Mouse (Mus musculus) urinary bladder, postnatal 36 days (tissue): ENCODE measurements around the gene Gm10322.

Experiments used
- DNase-seq, 2 experiments: peaks; one replicate each; pipeline ENCODE4 v3.0.0; 2022; ENCODE audit warnings: low spot score in 2 of 2, mixed read lengths in 1 of 2

The Gm10322 gene

DNA sequence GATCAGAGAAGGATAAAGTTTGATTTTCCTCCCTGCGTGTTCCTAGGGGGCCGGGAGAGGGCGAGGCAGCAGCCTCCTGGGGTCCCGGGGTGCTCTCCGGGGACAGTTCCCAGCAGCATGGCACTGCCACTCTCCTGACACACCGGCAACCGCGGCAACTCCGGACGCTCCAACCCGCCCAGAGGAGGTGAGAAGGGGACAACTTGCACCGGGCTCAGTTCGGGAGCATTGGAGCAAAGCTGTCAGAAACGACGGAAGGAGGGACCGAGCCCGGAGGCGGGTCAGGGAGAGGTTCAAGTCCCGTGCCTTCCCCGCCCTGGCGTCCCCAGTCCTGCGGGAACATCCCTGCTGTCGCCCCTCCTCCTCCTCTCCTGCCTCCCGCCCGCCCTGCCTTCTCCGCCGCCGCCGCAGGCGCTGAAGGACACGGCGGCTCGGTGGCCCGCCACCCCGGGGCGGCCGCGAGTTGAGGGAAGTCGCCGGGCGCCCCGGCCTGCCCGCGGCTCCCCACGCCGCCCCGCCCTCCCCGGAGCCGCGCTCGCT is at the start of gene Gm10322:
Gene Gm10322 (plus strand): TSS at position 83 of the 540 bp plus-strand sequence.
- DNase-seq = peak; percentile 62 to 75

DNA sequence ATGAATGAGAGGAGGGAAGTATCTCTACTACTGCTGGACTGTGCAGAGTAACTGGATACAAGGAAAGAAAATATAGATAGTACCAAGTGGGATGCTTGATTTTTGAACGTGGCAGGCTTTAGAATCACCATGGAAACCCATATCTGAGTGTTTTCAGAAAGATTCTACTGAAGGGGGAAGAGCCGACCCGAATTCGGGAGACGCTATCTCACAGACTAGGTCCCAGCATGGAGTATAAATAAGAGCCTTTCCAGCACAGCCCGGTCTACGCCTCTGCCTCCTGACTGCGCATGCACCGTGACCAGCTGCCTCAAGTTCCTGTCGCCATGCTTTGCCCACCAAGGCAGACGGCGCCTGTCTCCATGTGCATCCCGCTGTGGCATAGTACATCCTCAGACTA is 48.9 kb upstream of the Gm10322 start:
- DNase-seq = no peak

- DNase-seq = no peak
Measured at GRCm38 (mm10) chr10:59568665-59569480, 47.0 kb upstream of the Gm10322 start.

DNA sequence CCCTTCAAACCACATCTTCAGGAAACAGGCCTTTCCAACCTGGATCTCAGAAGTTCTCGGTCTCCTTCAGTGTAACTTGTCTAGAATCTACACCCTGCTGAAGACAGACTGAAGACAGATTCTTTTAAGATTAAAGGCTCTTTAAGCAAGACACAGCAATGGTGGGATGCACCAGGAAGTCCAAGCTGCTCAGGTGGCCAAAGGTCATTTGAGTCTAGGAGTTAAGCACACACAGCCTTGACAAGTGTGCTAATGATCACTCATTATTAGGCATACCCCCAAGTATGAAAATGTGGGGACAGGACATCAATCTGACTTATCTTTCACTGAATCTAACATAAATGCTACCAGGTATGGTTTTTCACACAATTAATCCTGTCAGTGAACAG is 46.4 kb upstream of the Gm10322 start:
- DNase-seq = no peak

DNA sequence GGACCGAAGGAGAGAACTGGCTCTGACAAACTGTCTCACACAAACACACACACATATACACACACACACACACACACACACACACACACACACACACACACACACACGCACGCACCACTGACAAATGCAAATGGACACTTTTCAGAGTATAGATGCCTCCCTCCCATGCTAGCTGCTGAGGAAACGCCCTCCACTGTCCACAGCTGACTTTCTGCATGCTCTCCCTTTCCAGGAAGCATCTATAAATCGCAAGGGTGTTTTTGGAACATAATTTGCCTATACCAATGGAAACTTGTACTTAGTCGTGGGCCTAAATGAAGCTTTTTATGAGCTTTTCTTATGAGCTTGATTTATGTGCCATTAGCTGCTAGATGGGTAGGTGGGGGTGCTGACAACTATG is 45.5 kb upstream of the Gm10322 start:
- no peak for DNase-seq

DNA sequence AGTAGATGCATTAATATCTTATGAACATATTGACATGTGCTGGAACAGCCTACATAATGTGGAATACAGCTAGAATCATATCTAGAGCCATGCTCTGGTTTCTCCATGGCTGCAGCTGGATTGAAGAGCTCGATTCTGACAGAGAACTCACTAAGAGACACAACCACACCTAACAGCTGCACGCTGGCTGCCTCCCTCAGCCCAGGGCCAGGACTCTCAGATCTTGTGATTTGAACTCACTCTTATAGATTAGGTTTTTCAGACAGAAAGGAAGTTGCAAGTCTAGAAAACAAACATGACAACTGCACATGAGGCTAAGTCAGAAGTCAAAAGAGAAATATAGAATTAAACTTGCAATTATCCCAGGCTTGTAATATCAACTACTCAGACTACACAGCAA is 45.1 kb upstream of the Gm10322 start:
- no peak for DNase-seq

GRCm38 (mm10) chr10:59571273-59571672 is 44.6 kb upstream of the Gm10322 start:
- no peak for DNase-seq

DNA sequence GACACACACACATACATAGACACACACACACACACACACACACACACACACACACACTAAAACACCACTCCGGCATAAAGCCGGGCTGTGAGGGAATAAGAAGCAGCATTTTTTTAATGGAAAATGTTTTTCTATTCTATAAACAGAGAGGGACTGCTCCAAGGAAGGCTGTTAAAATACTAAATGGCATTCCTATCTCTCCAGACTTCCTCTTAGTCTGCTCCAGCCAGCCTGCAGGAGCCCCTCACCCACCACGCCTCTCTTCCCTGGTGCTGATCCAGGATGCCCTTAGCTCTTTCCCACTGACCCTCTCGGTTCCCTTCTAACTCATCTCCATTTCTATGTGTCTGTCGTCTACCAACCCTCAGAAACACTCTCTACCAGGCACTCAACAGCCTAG is 43.9 kb upstream of the Gm10322 start:
- no peak for DNase-seq

DNA sequence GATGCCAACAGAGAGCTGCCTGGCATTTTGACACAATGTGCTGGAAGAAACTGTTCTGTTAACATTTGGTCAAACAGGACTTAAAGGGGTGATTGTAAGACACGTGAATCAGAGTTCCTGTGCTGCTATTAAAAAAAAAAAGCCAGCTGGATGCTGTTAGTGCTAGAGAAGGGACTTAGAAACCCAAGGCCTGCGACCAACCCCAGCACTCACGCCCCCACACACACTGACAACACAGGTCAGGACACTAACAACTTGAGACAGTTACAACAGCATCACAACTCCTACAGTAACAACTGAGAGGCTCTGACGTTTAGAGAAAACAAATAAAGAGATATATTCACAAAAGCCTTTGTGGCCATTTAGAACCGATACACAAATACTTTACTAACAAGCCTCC is 39.6 kb upstream of the Gm10322 start:
- no peak for DNase-seq

DNA sequence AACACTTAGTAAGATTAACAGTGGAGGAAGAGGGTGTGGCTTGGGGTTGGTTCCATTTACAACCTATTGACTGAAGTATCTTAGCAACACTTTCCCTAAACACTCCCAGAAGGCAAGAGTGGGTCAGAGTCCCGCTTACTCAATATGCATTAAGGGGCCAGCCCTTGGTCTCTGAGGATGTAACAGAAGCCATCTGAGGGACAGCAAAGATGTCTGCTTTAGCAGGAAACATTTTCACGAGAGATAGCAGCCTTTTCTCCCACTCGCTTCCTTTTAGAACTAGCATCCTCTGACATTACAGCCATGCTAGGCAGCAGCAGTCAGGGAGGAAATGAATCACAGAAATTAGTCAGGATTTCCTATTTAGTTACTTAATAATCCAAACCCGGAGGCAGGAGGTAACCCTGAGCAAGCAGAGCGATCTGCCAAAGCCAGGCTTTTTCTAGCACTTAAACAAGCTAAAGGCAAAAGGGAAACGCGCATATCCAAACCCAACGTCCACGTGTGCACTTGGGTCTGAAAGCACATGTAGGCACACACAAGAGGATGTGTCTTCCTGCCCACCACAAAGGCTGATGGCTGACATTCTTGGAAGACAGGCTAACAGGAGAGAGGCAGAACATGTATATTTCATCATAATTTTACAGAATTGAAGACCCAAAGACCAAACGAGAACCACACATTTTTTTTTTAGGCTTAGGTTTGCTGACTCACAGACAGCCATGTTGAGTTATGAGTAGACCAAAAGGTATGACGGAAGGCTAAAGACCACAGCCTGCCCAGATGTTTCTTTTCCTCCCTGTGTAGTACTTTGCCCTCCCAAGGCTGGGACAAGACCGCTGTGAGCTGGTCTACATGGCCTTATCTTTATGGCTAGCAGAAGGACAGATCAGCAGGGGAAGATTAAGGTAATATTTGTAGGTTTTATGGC is 37.7 kb upstream of the Gm10322 start:
- peak; percentile 31 to 38 for DNase-seq

- DNase-seq = no peak
Measured at GRCm38 (mm10) chr10:59579645-59580044, 36.2 kb upstream of the Gm10322 start.

DNA sequence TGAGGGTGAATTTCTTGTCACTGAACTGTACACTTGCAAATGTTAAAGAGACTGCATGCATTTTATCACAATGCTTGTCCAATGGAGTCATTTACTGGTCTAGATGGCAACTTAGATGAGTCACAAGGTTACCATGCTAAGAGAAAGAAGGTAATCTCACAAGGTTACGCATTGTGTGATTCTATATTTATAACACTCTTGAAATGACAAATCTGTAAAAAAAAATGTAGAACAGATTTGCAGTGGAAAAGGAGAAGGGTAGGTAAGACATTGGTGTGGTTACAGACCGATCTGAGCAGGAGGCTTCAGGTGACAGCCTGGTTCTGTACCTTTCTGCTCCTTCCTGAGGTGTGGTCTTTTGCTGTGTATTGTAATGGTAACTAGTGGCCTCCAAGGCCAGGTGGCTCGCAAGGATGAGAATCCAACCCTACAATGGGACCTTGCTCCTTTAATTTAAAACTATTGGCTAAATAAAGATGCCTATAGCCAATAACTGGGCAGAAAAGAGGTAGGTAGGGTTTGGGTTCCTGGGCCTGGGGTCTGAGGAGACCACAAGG is 35.2 kb upstream of the Gm10322 start:
- DNase-seq = no peak

DNA sequence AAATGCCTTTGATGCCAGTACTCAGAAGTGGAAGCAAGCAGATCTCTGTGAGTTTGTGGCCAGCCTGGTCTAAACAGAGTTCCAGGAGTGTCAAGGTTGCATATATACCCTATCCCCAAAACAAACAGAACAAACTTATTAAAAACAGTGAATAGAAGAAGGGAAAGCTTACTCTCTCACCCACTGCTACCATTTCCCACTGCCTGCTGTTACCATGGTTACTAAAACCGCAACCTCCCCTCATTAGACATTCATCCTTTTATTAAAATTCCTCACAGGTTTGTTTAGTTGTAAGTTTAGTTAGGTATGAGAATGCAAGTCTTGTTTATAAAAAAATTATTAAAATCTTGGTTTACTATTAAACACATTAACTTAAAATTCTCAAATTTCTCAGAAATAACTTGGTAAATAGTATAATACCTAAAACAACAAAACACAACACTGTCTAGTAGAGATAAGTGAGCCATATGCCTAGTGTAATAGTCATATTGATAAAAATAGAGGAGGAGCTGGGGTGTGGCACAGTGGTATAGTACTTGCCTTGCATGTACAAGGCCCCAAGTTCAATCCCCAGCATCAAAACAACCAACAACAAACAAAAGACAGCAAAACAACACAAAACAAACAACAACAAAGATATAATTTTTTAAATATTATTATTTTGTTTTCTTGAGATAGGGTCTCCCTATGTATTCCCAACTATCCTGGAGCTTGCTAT is 33.9 kb upstream of the Gm10322 start:
- DNase-seq = no peak

DNA sequence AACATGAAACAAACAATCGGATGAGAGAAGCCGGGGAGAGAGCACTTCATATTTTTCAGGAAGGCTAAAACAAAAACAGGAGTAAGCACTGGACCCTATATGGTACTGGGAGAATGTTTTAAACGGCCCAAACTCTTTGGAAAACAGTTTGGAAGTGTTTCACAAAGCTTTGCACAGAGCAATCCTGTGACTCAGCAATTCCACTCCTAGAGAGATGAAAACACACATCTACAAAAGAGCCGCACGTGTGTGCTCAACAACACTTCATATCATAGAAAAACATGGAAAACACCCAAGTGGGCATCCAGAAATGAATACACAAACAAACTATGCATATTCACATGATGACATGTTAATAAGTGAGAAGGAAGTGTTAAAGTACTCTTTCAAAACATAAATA is 30.2 kb upstream of the Gm10322 start:
- DNase-seq = no peak

- DNase-seq = no peak
Measured at GRCm38 (mm10) chr10:59586821-59587220, 29.0 kb upstream of the Gm10322 start.

DNA sequence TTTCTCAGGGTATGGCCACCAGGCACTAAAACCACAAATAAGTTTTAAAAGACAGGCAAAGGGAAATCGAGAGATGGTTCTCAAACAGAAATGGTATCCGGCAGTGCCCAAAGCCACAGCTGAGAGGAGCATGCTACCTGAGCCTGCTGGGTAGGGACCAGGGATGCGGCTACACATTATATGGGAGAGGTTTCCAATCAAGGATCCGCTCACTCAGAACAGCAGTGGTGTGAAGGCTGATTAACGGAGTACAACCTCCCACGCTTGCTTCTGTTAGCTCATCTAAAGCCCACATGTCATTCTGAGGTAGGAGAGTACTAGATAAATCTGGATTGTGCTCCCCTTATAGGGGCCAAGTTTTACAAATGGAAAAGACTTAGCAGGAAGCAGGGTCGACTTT is 27.7 kb upstream of the Gm10322 start:
- no peak for DNase-seq

DNA sequence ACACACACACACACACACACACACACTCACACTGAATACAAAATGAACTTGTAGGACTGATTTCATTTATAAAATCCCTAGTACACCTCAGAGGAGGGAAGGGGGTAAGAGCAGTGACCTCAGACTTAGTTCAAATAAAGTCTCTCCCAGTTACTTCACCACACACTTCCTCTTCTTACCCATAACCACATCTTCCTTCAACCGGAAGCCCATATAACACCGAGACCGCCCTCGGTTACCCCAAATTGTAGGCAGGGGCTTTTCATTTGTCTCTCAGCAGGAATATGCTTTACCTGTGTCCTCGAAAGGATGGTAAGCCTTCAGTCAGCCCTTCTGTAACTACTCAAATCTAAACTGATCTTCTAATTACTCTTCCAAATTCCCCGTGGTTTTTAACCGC is 26.4 kb upstream of the Gm10322 start:
- DNase-seq = no peak

DNA sequence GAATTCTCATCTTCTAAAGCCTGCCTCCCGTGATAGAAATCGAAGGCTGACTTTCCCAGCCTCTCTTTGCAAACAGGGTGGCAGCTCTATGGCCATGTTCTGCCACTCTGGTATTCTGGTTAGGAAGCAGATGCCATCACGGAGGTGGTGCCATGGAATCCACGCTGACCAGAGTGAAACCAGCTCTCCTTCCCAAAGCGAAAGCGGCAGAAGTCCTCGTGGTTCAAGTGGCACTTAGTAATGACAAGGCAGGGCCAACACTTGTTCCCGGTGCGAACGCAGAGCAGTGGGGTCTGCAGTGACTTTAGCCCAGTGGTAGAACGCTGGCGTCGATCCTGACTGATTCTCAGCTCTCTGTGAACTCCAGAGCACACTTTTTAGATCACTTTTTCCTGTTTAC is 26.0 kb upstream of the Gm10322 start:
- DNase-seq = no peak

DNA sequence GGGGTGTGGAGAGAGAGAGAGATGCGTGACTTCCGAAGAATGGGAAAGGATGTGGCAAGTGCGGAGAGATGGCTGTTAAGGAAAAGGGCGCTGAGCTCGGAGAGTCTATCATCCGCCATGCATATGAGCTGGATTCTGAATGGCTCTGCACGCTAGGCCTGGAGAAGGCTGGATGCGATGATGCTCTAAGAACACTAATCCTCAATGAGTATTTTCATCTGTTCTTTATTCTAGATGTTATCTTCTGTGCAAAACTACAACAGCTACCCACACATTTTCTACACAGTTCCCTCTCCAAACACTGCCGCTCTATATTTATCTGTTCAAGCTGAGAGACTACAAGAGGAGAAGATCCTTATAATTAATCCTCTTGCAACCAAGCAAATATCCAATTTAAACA is 25.3 kb upstream of the Gm10322 start:
- no peak for DNase-seq

- DNase-seq = no peak
Measured at GRCm38 (mm10) chr10:59593826-59594570, 21.9 kb upstream of the Gm10322 start.

DNA sequence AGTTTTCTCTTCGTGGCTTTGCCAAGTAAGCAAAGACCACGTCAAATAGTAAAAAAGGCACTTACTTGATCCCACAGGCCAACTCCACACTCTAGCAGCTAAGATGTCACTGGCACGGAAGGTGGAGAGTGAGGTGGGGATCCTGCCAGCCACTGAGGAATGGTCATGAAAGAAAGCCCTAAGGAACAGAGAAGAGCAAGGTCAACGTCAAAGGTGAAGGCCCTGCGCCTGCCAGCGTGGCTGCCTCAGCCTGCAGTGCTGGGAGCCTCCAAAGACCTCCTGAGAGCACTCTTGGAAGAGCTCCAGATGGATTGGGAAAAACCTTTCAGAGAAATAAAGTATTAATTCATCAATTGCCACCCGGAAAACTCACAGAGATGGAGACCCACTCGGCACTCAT is 15.3 kb upstream of the Gm10322 start:
- no peak for DNase-seq
